Mouse (Mus musculus) liver, adult 2 months (tissue): Measurements from ENCODE around the gene Snapc4.

Experiments used
- CTCF ChIP-seq: fragments of 200-500 bp; IDR thresholded peaks from 2 replicates; pipeline ENCODE4 v1.5.1; 2011; ENCODE audit warnings: low read depth, low read length, control low read depth
- POLR2A ChIP-seq: fragments of 200-500 bp; IDR thresholded peaks from 2 replicates; pipeline ENCODE4 v1.6.1; 2011; ENCODE audit warnings: low read length, control low read depth; ENCODE audit not compliant: insufficient read depth; ENCODE audit errors: extremely low read depth

GRCm38 (mm10) chr2:26424541-26424940 lies 44.1 kb upstream of the Snapc4 start:
- no peak for TF ChIP-seq CTCF
- no peak for TF ChIP-seq POLR2A
